Mouse (Mus musculus): ENCODE measurements around the gene Il34.

Gene Il34

DNA sequence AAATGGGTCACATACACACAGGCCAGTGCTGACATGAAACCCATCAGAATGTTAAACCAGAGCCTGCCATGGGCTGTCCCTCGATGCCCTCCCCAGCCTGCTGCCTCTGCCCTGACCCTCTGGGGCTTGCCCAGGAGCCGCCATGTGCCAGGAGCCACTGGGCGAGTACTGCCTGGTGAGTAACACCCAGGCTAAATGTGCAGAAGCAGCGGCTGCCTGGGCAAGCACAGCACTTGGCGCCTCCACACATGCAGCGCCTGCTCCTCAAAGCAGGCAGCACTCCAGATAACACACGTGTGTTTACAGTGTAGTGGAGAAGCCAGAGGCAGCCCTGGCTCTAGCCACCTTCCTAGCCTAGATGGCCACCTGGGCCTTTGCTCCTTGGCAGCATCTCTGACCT lies 92.7 kb downstream of the Il34 start:
- in situ Hi-C loops (cut with MseI, MboI) = no loop called here

DNA sequence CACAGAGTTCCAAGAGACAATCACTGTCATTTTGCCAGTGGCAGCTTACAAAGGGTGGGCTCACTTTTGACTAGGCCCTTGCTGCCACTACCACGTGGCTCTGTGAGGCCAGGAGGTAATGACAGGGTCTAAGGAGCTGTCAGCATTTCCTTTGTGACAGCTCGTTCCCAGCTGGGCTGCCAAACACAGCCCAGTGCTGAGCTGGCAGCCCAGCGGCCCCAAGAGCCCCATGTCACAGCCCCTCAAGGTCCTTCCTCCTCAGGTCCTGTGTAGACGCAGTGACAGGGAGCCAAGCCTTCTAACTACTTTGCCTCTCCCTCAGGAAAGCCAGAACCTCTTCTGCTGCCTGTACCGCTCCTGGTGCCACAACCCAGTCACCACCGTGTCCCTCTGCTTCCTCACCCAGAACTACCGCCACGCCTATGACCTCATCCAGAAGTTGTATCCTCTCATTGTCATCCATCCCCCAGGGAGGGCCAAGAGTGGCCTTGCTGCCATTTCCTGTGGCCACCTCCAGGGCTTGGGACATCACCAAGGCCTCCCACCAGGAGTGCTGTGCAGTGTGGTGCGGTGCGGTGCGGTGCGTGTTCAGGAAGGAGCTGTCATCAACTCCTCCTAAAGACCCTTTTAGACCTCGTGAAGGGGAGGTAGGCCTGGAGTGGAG lies 94.3 kb downstream of the Il34 start:
- in situ Hi-C loops (cut with MseI, MboI) = no loop called here

DNA sequence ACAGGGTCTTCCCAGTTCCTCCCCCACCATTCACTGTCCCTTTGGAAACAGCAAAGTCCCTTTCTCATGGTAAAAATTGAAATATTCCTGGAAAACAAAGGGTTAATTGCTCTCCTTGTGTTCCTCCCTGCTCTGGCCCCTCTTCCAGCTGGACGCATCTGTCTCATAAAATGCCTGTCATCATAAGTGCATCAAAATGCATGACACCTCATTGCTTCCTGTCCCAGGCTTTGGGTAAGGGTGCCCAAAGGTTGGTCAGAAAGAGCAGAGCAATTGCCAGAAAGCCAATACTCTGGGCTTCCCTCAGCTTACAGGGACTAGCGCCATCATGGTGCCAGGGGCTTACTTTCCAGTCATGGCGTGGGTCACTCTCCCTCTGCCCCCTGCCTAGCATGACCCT lies 95.1 kb downstream of the Il34 start:
- in situ Hi-C loops (cut with MseI, MboI) = no loop called here

DNA sequence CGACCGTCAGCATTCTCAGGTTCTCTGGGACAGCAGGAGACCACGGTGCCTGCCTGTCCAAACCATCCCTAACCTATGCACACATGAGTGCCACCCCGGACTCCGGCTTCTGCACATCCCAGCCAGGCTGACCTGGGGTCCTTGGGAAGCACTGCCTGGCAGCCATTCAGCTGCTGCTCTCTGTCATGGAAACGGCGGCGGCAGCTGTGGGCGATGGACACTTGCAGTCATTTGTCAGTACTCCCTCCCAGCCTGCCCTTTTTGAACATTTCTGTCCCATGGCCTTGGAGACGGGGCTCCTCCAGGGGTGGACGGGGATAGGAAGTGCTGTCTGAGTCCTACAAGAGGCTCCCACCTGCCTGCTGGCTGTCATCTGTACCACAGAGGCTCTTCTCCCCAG lies 97.3 kb downstream of the Il34 start:
- in situ Hi-C loops (cut with MseI, MboI) = no loop called here

DNA sequence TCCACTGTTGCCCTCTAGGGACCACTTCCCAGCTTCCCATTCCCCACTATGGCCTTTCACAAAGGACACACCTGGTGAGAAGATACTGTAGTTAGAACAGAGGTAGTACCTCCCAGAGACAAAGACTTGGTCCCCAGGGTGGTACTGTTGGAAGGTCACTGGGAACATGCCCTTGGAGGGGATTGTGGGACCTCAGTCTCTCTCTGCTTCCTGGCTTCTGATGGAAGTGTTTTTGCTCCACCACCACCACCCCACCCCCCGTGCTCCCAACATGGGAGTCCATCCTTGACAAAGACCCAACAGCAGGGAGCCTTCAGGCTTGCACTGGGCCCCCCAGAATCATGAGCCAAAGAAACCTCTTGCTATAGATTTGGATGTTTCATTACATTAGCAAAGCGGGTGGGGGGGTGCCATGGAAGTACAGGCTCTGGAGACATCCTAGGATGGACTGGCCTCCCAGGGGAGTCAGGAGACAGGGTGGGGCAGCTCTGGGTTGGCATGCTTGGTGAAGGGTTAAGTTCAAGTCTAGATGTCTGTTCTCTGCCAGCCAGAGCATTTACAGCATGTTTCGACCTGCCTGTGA lies 99.3 kb downstream of the Il34 start:
- in situ Hi-C loops (cut with MseI, MboI) = no loop called here

DNA sequence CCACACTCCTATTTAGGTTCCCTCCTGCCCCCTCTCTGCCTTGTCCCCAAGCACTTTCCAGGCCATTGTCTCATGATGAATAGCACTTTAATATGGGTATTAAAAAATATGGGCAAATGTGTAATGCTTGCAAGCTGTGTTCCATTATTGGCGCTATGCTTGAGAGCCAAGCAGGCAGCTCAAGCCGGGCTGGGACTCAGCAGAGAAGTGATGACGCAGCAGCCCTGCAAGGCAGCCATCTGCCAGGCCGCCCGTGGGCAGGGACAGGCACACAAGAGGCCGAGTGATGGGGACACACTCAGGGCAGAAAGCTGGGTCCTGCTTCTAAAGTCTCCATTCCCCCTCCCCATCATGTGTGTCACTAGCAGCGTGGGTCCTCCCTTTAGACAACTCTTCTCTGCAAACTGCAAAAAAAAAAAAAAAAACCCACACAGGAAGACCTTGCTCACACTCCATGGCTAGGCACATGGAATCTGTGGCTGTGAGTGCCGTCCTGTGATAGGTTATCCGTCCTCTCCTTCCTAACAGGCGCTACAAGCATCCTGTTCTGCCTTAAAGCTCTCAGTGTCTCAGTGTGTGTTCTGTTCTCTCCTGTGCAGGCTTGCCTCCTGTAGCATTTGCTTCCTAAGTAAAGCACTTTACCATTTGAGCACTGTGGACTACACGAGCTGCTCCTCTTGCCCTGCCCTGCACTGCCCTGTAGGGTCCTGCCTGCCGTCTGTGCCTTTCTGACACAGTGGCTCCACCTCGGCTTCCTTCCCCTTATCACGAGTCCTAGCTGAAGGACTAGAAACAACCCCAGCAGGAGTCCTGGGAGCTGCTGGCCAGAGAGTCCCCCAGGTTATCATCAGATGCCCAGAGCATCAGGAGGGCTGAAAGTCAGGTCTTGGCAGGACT lies 100.1 kb downstream of the Il34 start:
- in situ Hi-C loops (cut with MseI, MboI) = no loop called here

DNA sequence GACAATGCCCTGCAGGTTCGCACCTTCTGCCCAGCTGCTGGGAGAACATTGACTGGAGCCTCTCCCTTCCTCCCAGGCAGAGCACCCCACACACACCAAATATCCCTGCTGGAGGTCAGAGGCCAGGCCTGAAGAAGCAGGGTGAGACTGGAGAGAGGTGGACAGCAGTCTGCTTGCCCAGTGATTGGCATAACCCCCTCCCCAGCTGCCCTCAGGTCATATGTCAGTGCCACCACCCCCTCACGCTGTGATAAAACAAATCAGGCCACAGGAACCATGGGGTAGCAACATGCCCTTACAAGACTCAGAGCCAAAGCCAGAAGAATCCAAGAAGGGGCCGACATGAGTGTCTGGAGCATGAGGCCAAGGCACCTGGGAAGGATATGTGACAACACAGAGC lies 101.6 kb downstream of the Il34 start:
- in situ Hi-C loops (cut with MseI, MboI) = no loop called here

DNA sequence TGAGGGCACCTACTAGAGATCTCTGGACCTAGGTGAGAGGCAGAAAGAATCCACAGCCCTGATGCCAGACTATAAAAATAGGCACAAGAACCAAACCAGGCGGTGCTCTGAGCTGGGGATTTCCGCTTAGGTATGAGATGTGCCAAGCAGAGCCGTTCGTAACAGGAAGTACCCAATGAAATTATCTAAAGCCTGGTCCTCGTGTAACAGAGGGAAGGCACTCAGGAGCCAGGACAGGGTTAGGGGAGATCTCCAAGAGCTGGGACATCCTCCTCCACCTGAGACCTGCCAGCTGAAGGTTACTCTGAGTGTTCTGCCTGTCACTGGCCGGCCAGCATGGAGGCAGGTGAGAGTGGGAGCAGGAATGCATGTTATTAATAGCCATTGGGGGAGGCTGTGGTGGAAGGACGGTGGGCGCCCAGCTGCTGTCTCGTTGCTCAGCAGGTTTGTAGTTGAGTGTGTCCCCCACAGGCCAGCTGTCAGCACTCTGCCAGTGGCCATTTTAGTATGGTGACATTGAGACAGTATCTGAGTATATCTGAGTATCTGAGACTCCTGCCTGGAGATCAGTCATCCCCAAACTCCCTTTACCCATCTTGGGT lies 102.2 kb downstream of the Il34 start:
- in situ Hi-C loops (cut with MseI, MboI) = no loop called here

DNA sequence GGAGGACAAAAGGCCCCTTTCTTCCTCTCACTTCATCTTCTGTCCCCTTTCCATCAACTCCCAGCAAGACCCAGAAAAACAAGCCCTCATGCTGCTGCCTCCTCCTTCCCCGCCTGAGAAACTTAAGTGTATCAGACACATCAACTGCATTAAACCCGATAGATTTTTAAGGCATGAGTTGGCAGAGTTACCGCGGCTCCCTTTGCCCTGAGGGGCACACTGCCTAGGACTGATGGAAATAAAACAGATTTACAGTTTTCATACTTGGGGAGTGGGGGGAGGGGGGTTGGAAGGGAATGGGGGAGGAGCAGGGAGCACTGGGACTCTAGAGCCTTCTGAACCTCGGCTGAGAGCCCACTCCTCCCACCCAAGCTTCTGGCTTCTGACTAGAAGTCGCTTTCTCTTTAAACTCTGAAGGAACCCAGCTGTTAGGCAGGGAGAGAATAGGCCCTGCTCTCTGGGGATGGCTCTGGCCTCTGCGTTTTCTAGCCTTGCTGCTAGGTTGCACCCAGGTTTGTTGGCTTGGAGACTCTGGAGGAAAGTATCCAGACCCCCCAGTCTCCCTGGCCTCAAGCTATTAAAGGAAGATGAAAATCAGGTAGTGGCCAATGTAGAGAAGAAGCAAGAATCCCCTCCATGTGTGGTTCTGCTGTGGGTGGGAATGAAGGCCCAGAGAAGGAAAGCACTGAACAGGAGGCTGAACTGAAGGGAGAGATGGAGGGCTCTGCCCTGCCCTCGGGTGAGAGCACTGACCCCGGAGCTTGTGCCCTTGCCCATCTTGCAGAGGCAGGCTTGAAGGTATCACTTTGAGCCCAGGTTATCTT lies 102.9 kb downstream of the Il34 start:
- in situ Hi-C loops (cut with MseI, MboI) = no loop called here

DNA sequence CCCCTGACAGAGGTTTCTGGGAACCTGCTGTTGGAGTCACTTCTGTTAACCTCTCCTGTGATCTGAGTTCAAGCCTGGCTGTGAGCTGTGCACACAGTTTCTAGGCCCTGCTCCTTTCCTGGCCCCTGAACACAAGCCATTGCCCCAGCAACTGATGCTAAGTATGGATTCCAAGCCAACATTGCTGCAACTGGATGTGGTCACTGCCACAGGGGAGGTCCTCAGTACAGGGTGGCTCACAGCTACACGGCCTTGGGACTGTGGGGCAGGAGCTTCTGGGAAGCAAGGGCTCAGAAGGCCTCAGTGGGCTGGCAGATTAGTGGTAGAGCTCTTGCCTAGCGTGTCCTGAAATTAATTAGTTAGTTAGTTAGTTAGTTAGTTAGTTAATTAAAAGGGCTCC lies 105.2 kb downstream of the Il34 start:
- in situ Hi-C loops (cut with MseI, MboI) = no loop called here

GRCm38 (mm10) chr8:110699501-110699900 lies 106.2 kb downstream of the Il34 start:
- in situ Hi-C loops (cut with MseI, MboI) = no loop called here

GRCm38 (mm10) chr8:110698098-110698497 lies 107.6 kb downstream of the Il34 start:
- in situ Hi-C loops (cut with MseI, MboI) = no loop called here

GRCm38 (mm10) chr8:110697571-110697970 lies 108.2 kb downstream of the Il34 start:
- in situ Hi-C loops (cut with MseI, MboI) = no loop called here

GRCm38 (mm10) chr8:110696051-110696450 lies 109.7 kb downstream of the Il34 start:
- in situ Hi-C loops (cut with MseI, MboI) = no loop called here

DNA sequence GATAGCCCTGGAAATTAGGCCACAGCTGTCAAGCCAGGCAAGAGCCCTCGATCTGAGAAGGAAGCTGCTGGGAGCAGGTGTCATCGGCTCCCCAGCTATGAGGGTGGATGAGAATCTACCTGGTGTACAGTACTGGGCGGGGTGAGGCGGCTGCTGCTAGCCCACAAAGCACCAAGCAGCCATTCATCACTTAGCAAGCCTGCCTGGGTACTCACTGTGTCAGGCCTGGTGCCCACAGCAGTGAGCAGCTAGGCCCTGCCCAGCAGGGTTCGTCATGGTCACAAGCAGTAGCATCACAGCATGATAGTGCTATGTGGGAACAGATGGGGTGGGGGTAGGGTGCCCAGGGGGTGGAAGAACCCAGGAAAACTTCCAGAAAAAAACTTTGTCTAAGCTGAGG lies 110.3 kb downstream of the Il34 start:
- in situ Hi-C loops (cut with MseI, MboI) = no loop called here

- in situ Hi-C loops (cut with MseI, MboI) = no loop called here
Observed at GRCm38 (mm10) chr8:110694826-110695225, 110.9 kb downstream of the Il34 start.

- in situ Hi-C loops (cut with MseI, MboI) = no loop called here
Observed at GRCm38 (mm10) chr8:110694226-110694625, 111.5 kb downstream of the Il34 start.

Data from mouse trophoblast stem cell (cell line).